23 mouse cellular contexts compared by ENCODE assay signal in genomic region chr6:112939281-112939680, GRCm38 (mm10). TPM values are rescaled to one million over a fixed set of nuclear protein-coding genes. Genes with fewer than 3 reads are reported as not detected.
DNase-seq lines count a peak whose midpoint lies in the region; ATAC-seq and TF ChIP-seq lines count a peak whose summit lies in the region.
"Had no signal": no experiment of that assay in that cellular context is flagged by ENCODE, and none has a peak within 500 bp of the region (broad histone marks: within the 10 kb centered on the region; RNA-seq: fewer than 3 reads in every experiment).

No protein-coding gene starts in this region.

- H3K36me3 ChIP-seq in hindbrain, embryonic 12.5 days, result peaks cover 42% of the 10 kb centered on the region
- peaks cover 5% of the 10 kb centered on the region for H3K36me3 ChIP-seq in hindbrain, embryonic 11.5 days (ENCODE audit: control insufficient read depth, insufficient read depth, low read length)
- H3K36me3 ChIP-seq in midbrain, embryonic 16.5 days (ENCODE audit: control insufficient read depth, insufficient read depth, low read length), result no peaks in the 10 kb centered on the region; the same call in 1 of the 2 replicates
- no peaks in the 10 kb centered on the region for H3K36me3 ChIP-seq in midbrain, postnatal 0 days (ENCODE audit: insufficient read depth, low read length)
- H3K36me3 ChIP-seq: embryonic facial prominence, embryonic 12.5 days; heart, embryonic 15.5 days; stomach, embryonic 15.5 days had no signal

- no peak for ATAC-seq in hindbrain, embryonic 12.5 days (ENCODE audit: low FRiP score)
- ATAC-seq in hindbrain, embryonic 11.5 days (ENCODE audit: low FRiP score), result no peak
- ATAC-seq in midbrain, embryonic 16.5 days, result no peak
- no peak for ATAC-seq in midbrain, postnatal 0 days (ENCODE audit: low FRiP score)

- no peak for TF ChIP-seq CTCF in cerebellum, adult 2 months (IDR thresholded peaks at IDR 0.05; ENCODE audit: borderline replicate concordance, insufficient read depth, low read depth, low read length)
- no peak for TF ChIP-seq CTCF in midbrain, postnatal 0 days (IDR thresholded peaks at IDR 0.05)

- H3K27ac ChIP-seq in cerebellum, adult 2 months (ENCODE audit: insufficient read depth, low read length), result no peak overlapping the region
- H3K27ac ChIP-seq in hindbrain, embryonic 12.5 days, result no peak overlapping the region
- no peak overlapping the region for H3K27ac ChIP-seq in hindbrain, embryonic 11.5 days (ENCODE audit: low read depth, low read length)
- H3K27ac ChIP-seq in midbrain, embryonic 16.5 days (ENCODE audit: low read length), result no peak overlapping the region
- H3K27ac ChIP-seq in midbrain, postnatal 0 days (ENCODE audit: low read depth, low read length), result no peak overlapping the region; the same call in 1 of the 2 replicates
- H3K27ac ChIP-seq: embryonic facial prominence, embryonic 12.5 days; forebrain, embryonic 12.5 days; heart, embryonic 15.5 days; neural tube, embryonic 12.5 days; stomach, embryonic 15.5 days had no signal

- peak overlapping the region; percentile 26 for H3K4me3 ChIP-seq in cerebellum, adult 2 months (replicated peaks; ENCODE audit: insufficient read depth, low read depth, low read length)
- H3K4me3 ChIP-seq in hindbrain, embryonic 12.5 days, result no peak overlapping the region
- no peak overlapping the region for H3K4me3 ChIP-seq in hindbrain, embryonic 11.5 days (ENCODE audit: low read depth, low read length)
- no peak overlapping the region for H3K4me3 ChIP-seq in midbrain, embryonic 16.5 days (ENCODE audit: low read depth, low read length)
- no peak overlapping the region for H3K4me3 ChIP-seq in midbrain, postnatal 0 days (ENCODE audit: low read depth, low read length)
- H3K4me3 ChIP-seq: embryonic facial prominence, embryonic 12.5 days; forebrain, embryonic 12.5 days; heart, embryonic 15.5 days; neural tube, embryonic 12.5 days; stomach, embryonic 15.5 days had no signal

- TF ChIP-seq POLR2A in cerebellum, adult 2 months (IDR thresholded peaks at IDR 0.05; ENCODE audit: borderline replicate concordance, insufficient read depth, low read length), result no peak

- no peak overlapping the region for H3K9ac ChIP-seq in hindbrain, embryonic 12.5 days
- no peak overlapping the region for H3K9ac ChIP-seq in hindbrain, embryonic 11.5 days (ENCODE audit: low read depth, low read length)
- H3K9ac ChIP-seq in midbrain, embryonic 16.5 days (ENCODE audit: low read depth, low read length), result no peak overlapping the region
- H3K9ac ChIP-seq in midbrain, postnatal 0 days (replicated peaks; ENCODE audit: low read length, poor library complexity, severe bottlenecking), result no peak overlapping the region
- H3K9ac ChIP-seq: embryonic facial prominence, embryonic 12.5 days; forebrain, embryonic 12.5 days; heart, embryonic 15.5 days; neural tube, embryonic 12.5 days; stomach, embryonic 15.5 days had no signal

- no peaks in the 10 kb centered on the region for H3K9me3 ChIP-seq in hindbrain, embryonic 12.5 days (replicated peaks)
- H3K9me3 ChIP-seq in hindbrain, embryonic 11.5 days (ENCODE audit: control insufficient read depth, low read length), result no peaks in the 10 kb centered on the region
- H3K9me3 ChIP-seq in midbrain, embryonic 16.5 days (replicated peaks; ENCODE audit: control insufficient read depth, low read length, poor library complexity, severe bottlenecking), result no peaks in the 10 kb centered on the region
- H3K9me3 ChIP-seq in midbrain, postnatal 0 days (ENCODE audit: low read length), result no peaks in the 10 kb centered on the region
- H3K9me3 ChIP-seq: embryonic facial prominence, embryonic 12.5 days; forebrain, embryonic 12.5 days; heart, embryonic 15.5 days; neural tube, embryonic 12.5 days; stomach, embryonic 15.5 days had no signal

- no peak for DNase-seq in cerebellum, adult 2 months
- DNase-seq in cerebellum, postnatal 36 days, result no peak
- DNase-seq in hindbrain, embryonic 11.5 days (ENCODE audit: low spot score), result no peak
- DNase-seq in midbrain, postnatal 0 days (ENCODE audit: low spot score), result no peak
- no peak for DNase-seq in urinary bladder, adult 18-20 months (ENCODE audit: low spot score in 2 of 2)
- no peak for DNase-seq in ovary, postnatal 36 days (ENCODE audit: low spot score)
- DNase-seq: adrenal gland, postnatal 10 days; cerebellum, adult 9-11 months; heart, postnatal 36 days; kidney, adult 2 months; kidney, postnatal 14 days; layer of hippocampus, postnatal 36 days; lung, adult 18-20 months; lung, postnatal 10 days; thymus, postnatal 4 days had no signal

- peak overlapping the region; percentile 22; the same call in 1 of the 2 replicates for H3K4me2 ChIP-seq in hindbrain, embryonic 12.5 days (replicated peaks)
- no peak overlapping the region for H3K4me2 ChIP-seq in hindbrain, embryonic 11.5 days (replicated peaks; ENCODE audit: low read depth, low read length)
- peak overlapping the region; percentile 8; the same call in 1 of the 2 replicates for H3K4me2 ChIP-seq in midbrain, embryonic 16.5 days (ENCODE audit: low read length)
- H3K4me2 ChIP-seq in midbrain, postnatal 0 days (ENCODE audit: low read depth, low read length, poor library complexity, severe bottlenecking), result no peak overlapping the region
- H3K4me2 ChIP-seq: embryonic facial prominence, embryonic 12.5 days; forebrain, embryonic 12.5 days; heart, embryonic 15.5 days; liver, embryonic 11.5 days; neural tube, embryonic 12.5 days; stomach, embryonic 15.5 days had no signal

- WGBS in cerebellum, adult 2 months, result 43% methylated on average over 9 of the region's 9 CpGs
- WGBS in hindbrain, embryonic 12.5 days, result 79% methylated on average over 9 of the region's 9 CpGs
- 83% methylated on average over 9 of the region's 9 CpGs for WGBS in hindbrain, embryonic 11.5 days
- 70% methylated on average over 9 of the region's 9 CpGs for WGBS in midbrain, embryonic 16.5 days
- 70% methylated on average over 9 of the region's 9 CpGs for WGBS in midbrain, postnatal 0 days

- H3K27me3 ChIP-seq in cerebellum, adult 2 months (ENCODE audit: control insufficient read depth, insufficient read depth, low read length), result no peaks in the 10 kb centered on the region
- no peaks in the 10 kb centered on the region for H3K27me3 ChIP-seq in hindbrain, embryonic 12.5 days
- H3K27me3 ChIP-seq in hindbrain, embryonic 11.5 days (ENCODE audit: control insufficient read depth, insufficient read depth, low read length), result no peaks in the 10 kb centered on the region
- no peaks in the 10 kb centered on the region for H3K27me3 ChIP-seq in midbrain, embryonic 16.5 days (ENCODE audit: control insufficient read depth, insufficient read depth, low read depth, low read length)
- no peaks in the 10 kb centered on the region for H3K27me3 ChIP-seq in midbrain, postnatal 0 days (ENCODE audit: insufficient read depth, low read length)
- H3K27me3 ChIP-seq: embryonic facial prominence, embryonic 12.5 days; forebrain, embryonic 12.5 days; heart, embryonic 15.5 days; neural tube, embryonic 12.5 days; stomach, embryonic 15.5 days had no signal

- H3K4me1 ChIP-seq in cerebellum, adult 2 months (ENCODE audit: control insufficient read depth, insufficient read depth, low read length), result peaks cover 42% of the 10 kb centered on the region
- peaks cover 58% of the 10 kb centered on the region for H3K4me1 ChIP-seq in hindbrain, embryonic 12.5 days
- 0 out of 2 replicates have a peak, but pooled peaks cover 2% of the 10 kb centered on the region for H3K4me1 ChIP-seq in hindbrain, embryonic 11.5 days (replicated peaks; ENCODE audit: control insufficient read depth, insufficient read depth, low read length)
- peaks cover 51% of the 10 kb centered on the region for H3K4me1 ChIP-seq in midbrain, embryonic 16.5 days (ENCODE audit: control insufficient read depth, insufficient read depth, low read length)
- peaks cover 17% of the 10 kb centered on the region for H3K4me1 ChIP-seq in midbrain, postnatal 0 days (ENCODE audit: insufficient read depth, low read length)
- H3K4me1 ChIP-seq: heart, embryonic 15.5 days; stomach, embryonic 15.5 days had no signal

RNA-seq across cellular contexts. Expression of gene Srgap3, which starts 7.8 kb away (rescaled TPM):
- 99.2 and 101 TPM in 2 replicates for polyA plus RNA-seq in cerebellum, adult 2 months (2012; rRNA removed)
- 44.8 and 48.9 TPM in 2 replicates for polyA plus RNA-seq in hindbrain, embryonic 12.5 days (2016; fragmentation: Nextera tagmentation; extraction: Ambion mirVana)
- 49.8 and 89.6 TPM in 2 replicates for polyA plus RNA-seq in hindbrain, embryonic 11.5 days (2014; fragmentation: Nextera tagmentation; extraction: Ambion mirVana)
- polyA plus RNA-seq in midbrain, embryonic 16.5 days (2015; fragmentation: Nextera tagmentation; extraction: Ambion mirVana), result 37.4 and 38.6 TPM in 2 replicates
- 58.6 and 77.6 TPM in 2 replicates for total RNA-seq in midbrain, postnatal 0 days (2014; rRNA removed)
- 20.9 and 29.8 TPM in 2 replicates for polyA plus RNA-seq in midbrain, postnatal 0 days (2015; fragmentation: Nextera tagmentation; extraction: Ambion mirVana)

Comparison
In these comparisons a context has a peak if more than half of its experiments do, and no peak if none do; other contexts are left out.
1. H3K4me2 ChIP-seq: peak in hindbrain, embryonic 12.5 days (single experiment) and midbrain, embryonic 16.5 days (single experiment); none in hindbrain, embryonic 11.5 days (single experiment) and midbrain, postnatal 0 days (single experiment).